Mouse (Mus musculus) liver, embryonic 14.5 days (tissue): ENCODE data around the gene 1700003F12Rik. TPM values are rescaled to one million over a fixed set of nuclear protein-coding genes. Genes with fewer than 3 reads are reported as not detected.

Source experiments
- ATAC-seq: fragments of 200-750 bp; cut with Nextera tagmentation; 2 replicates; pipeline ENCODE4 v1.8.0; 2017; ENCODE audit warnings: moderate number of reproducible peaks, mild to moderate bottlenecking, moderate library complexity; ENCODE audit not compliant: insufficient read depth
- DNase-seq, 3 experiments: peaks; one replicate each; pipeline ENCODE4 v3.0.0-alpha.2; 2012 to 2013; ENCODE audit warnings: low read depth in 3 of 3, low spot score in 3 of 3
- H3K27ac ChIP-seq: fragments of 300-500 bp; sonication (generic); 2 replicates; pipeline ENCODE4 v1.5.1; 2014; ENCODE audit warnings: moderate library complexity, mild to moderate bottlenecking, control low read depth, inconsistent platforms
- H3K27me3 ChIP-seq: fragments of 300-500 bp; sonication (generic); 2 replicates; pipeline ENCODE4 v1.6.1; 2014; ENCODE audit warnings: mild to moderate bottlenecking, low read length, moderate library complexity; ENCODE audit not compliant: control insufficient read depth, insufficient read depth
- H3K36me3 ChIP-seq: fragments of 300-500 bp; sonication (generic); replicated peaks from 2 replicates; pipeline ENCODE4 v1.6.1; 2014; ENCODE audit warnings: low read depth; ENCODE audit not compliant: control insufficient read depth, insufficient read depth
- H3K4me1 ChIP-seq, 2 experiments: fragments of 200-500 bp in 1 of 2; fragments of 300-500 bp in 1 of 2; sonication (generic) in 1 of 2; replicated peaks; 2 replicates each; pipeline ENCODE4 v1.6.1; 2012 to 2014; ENCODE audit warnings: antibody characterized with exemption in 1 of 2, inconsistent platforms in 1 of 2, low read length in 1 of 2; ENCODE audit not compliant: control insufficient read depth in 2 of 2, insufficient read depth in 2 of 2
- H3K4me2 ChIP-seq: fragments of 300-500 bp; sonication (generic); 2 replicates; pipeline ENCODE4 v1.6.1; 2014; ENCODE audit warnings: low read depth, mild to moderate bottlenecking, control low read depth, moderate library complexity
- H3K4me3 ChIP-seq, 2 experiments: fragments of 200-500 bp in 1 of 2; fragments of 300-500 bp in 1 of 2; sonication (generic) in 1 of 2; 2 replicates each; pipeline ENCODE4 v1.5.1; 2012 to 2014; ENCODE audit warnings: low read depth in 2 of 2, low read length in 2 of 2, mild to moderate bottlenecking in 2 of 2, control low read depth in 1 of 2, inconsistent platforms in 1 of 2, moderate library complexity in 1 of 2; ENCODE audit not compliant: insufficient read depth in 1 of 2
- H3K9ac ChIP-seq: fragments of 300-500 bp; sonication (generic); replicated peaks from 2 replicates; pipeline ENCODE4 v1.6.1; 2014; ENCODE audit warnings: mild to moderate bottlenecking, control low read depth, moderate library complexity
- H3K9me3 ChIP-seq: fragments of 300-500 bp; sonication (generic); 2 replicates; pipeline ENCODE4 v1.6.1; 2016; ENCODE audit warnings: low read length, mixed read lengths; ENCODE audit not compliant: control insufficient read depth
- CTCF ChIP-seq: IDR thresholded peaks from 2 replicates; pipeline ENCODE4 v1.5.1; 2016; ENCODE audit warnings: antibody characterized with exemption, low read depth, control low read depth
- EP300 ChIP-seq: IDR thresholded peaks from 2 replicates; pipeline ENCODE4 v1.6.1; 2016; ENCODE audit warnings: antibody characterized with exemption, low read depth
- WGBS: fragments of 180-500 bp; shearing (Covaris S2); extraction: QIAGEN DNeasy Blood & Tissue Kit; methylation state at CpG from one replicate; pipeline ENCODE4 v1.1.7; 2014; ENCODE audit not compliant: insufficient replicate concordance; 5-methylcytosine and 5-hydroxymethylcytosine counted together
- polyA plus RNA-seq, 2 experiments: library from polyadenylated mRNA; depleted of rRNA in 1 of 2; stranded (reverse) in 1 of 2; unstranded in 1 of 2; fragments of >200 nt; fragmentation: Nextera tagmentation in 1 of 2; extraction: Ambion mirVana in 1 of 2; gene quantifications; 2 replicates each; pipeline versions ENCODE4 v1.2.1 to v1.2.3; 2012 to 2014

Gene 1700003F12Rik
- polyA plus RNA-seq, 2 experiments = 1.1 to 1.3 TPM

- Histone ChIP-seq H3K9ac (no peak overlapping the region), H3K4me3 (no peak overlapping the region), H3K36me3 (no peaks in the 10 kb centered on the region), H3K4me1 (peaks cover 0 to 4% of the 10 kb centered on the region in 2 experiments; a peak in 1 of 4 replicates), H3K27ac (no peak overlapping the region), H3K9me3 (no peaks in the 10 kb centered on the region), H3K4me2 (no peak overlapping the region), H3K27me3 (no peaks in the 10 kb centered on the region)
- DNase-seq = no peak
- no peak for ATAC-seq
- TF ChIP-seq CTCF = no peak
- TF ChIP-seq EP300 = no peak
- WGBS = 62% methylated on average over 2 of the region's 2 CpGs
These were observed 8.6 kb upstream of the 1700003F12Rik start for GRCm38 (mm10) chr2:154538310-154538709.

DNA sequence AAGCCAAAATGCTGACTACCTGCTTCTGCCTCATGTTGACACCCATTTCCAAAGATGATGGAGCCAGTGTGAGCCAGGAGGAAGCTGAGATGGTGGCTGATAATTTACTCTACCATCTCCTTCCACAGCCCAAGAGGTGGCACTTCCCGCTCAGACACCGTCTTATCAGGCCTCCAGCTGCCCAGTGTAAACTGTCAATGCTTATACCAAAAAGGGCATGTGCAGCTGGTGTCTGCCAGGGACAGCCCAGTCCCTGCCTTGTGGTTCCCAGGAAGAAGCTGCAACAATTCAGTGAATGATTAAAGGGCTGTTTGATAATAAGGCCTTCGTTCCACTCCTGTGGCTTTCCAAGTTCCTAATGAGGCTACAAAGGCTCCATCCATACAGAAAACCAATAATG is 8.2 kb upstream of the 1700003F12Rik start:
- ATAC-seq (0 out of 2 replicates have a peak, but pooled peaks have one; percentile 41), DNase-seq (no peak)
- Histone ChIP-seq H3K36me3 (no peaks in the 10 kb centered on the region), H3K4me2 (no peak overlapping the region), H3K27me3 (no peaks in the 10 kb centered on the region), H3K4me1 (peaks cover 0 to 4% of the 10 kb centered on the region in 2 experiments; a peak in 1 of 4 replicates), H3K27ac (no peak overlapping the region), H3K9me3 (no peaks in the 10 kb centered on the region), H3K4me3 (no peak overlapping the region), H3K9ac (no peak overlapping the region)
- WGBS = 19% methylated on average over 3 of the region's 3 CpGs
- TF ChIP-seq CTCF (no peak), EP300 (no peak)

DNA sequence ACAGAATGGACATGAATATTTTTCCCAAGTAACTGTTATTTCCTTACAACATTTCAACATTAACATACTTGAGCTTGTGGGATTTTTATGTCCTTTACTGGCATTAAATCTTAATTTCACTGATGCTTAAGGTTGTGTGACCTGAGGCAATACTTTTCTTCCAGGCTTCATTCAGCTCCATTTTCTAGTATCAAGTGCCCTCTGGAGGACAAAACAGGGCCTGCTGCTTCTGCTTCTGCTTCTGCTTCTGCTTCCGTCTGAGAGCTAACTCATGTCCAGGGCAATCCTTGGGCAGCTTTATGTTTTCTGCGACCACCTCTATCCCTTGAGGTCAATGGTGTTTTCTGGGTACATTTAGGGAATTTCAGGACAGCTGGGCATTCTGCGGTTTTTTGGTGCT is 7.2 kb upstream of the 1700003F12Rik start:
- DNase-seq = no peak
- H3K36me3 ChIP-seq = no peaks in the 10 kb centered on the region
- no peaks in the 10 kb centered on the region for H3K27me3 ChIP-seq
- H3K27ac ChIP-seq = no peak overlapping the region
- H3K9me3 ChIP-seq = no peaks in the 10 kb centered on the region
- peaks cover 0 to 4% of the 10 kb centered on the region in 2 experiments; a peak in 1 of 4 replicates for H3K4me1 ChIP-seq
- WGBS = 48% methylated on average over 3 of the region's 3 CpGs
- no peak overlapping the region for H3K4me2 ChIP-seq
- no peak overlapping the region for H3K9ac ChIP-seq
- H3K4me3 ChIP-seq = no peak overlapping the region
- TF ChIP-seq EP300 = no peak
- TF ChIP-seq CTCF = peak; percentile 61
- ATAC-seq = no peak

- ATAC-seq (no peak), DNase-seq (no peak)
- H3K36me3 ChIP-seq = no peaks in the 10 kb centered on the region
- no peaks in the 10 kb centered on the region for H3K9me3 ChIP-seq
- H3K4me1 ChIP-seq = peaks cover 0 to 4% of the 10 kb centered on the region in 2 experiments; a peak in 1 of 4 replicates
- WGBS = 50% methylated on average over 2 of the region's 2 CpGs
- no peak overlapping the region for H3K4me3 ChIP-seq
- no peaks in the 10 kb centered on the region for H3K27me3 ChIP-seq
- TF ChIP-seq EP300 (no peak), CTCF (no peak)
- H3K27ac ChIP-seq = no peak overlapping the region
- H3K4me2 ChIP-seq = no peak overlapping the region
- H3K9ac ChIP-seq = no peak overlapping the region
These were observed 5.3 kb upstream of the 1700003F12Rik start for GRCm38 (mm10) chr2:154541630-154542029.

- no peak overlapping the region for H3K4me2 ChIP-seq
- no peak for DNase-seq
- no peaks in the 10 kb centered on the region for H3K36me3 ChIP-seq
- no peak overlapping the region for H3K4me3 ChIP-seq
- H3K27ac ChIP-seq = no peak overlapping the region
- H3K9me3 ChIP-seq = no peaks in the 10 kb centered on the region
- TF ChIP-seq EP300 (no peak), CTCF (no peak)
- no peak overlapping the region for H3K9ac ChIP-seq
- no peaks in the 10 kb centered on the region for H3K27me3 ChIP-seq
- ATAC-seq = no peak
- WGBS = 67% methylated on average over 9 of the region's 9 CpGs
- peaks cover 0 to 1% of the 10 kb centered on the region in 2 experiments; a peak in 1 of 4 replicates for H3K4me1 ChIP-seq
These were observed 3.1 kb upstream of the 1700003F12Rik start for GRCm38 (mm10) chr2:154543567-154544347.
